Mouse (Mus musculus): ENCODE measurements at regions not wholly inside any gene's neighbourhood (a gene's known extent, or its start where the extent isn't known, plus 50 kb on each side); places are given as distances from the start of the nearest gene placed in this dataset.
"Not testable (repeated sequence)": the region's sequence is repeated elsewhere in the genome, so short reads cannot be mapped to it uniquely, and the experiment has no call there.

DNA sequence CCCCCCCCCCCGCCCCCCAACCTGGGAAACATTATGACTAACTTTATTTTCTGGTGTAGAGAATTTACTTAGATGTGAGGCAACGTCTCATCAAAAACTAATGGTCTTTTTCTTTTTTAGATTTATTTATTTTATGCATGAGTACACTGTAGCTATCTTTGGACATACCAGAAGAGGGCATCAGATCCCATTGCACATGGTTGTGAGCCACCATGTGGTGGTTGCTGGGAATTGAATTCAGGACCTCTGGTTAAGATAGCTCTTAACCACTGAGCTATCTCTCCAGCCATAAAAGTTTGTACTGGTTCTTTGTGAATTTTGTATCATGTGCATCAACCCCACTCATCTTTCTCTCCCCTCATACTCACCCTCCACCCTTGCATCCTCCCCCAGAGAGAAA, 847.3 kb downstream of the Robo1 start:
- CTCF ChIA-PET = no interaction called here

DNA sequence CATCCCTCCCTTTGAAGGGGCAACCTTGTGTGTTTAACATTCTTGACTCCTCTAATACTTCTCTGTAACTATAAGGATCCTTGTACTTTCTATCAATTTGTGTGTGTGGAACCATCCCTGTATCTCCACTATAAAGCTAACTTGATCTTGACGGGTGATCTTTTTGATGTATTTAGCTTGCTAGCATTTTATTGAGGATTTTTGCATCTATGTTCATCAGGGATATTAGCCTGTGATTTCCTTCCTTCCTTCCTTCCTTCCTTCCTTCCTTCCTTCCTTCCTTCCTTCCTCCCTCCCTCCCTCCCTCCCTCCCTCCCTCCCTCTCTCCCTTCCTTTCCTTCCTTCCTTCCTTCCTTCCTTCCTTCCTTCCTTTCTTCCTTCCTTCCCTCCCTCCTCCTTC, 819.8 kb downstream of the Robo1 start:
- CTCF ChIA-PET = not testable (repeated sequence)

DNA sequence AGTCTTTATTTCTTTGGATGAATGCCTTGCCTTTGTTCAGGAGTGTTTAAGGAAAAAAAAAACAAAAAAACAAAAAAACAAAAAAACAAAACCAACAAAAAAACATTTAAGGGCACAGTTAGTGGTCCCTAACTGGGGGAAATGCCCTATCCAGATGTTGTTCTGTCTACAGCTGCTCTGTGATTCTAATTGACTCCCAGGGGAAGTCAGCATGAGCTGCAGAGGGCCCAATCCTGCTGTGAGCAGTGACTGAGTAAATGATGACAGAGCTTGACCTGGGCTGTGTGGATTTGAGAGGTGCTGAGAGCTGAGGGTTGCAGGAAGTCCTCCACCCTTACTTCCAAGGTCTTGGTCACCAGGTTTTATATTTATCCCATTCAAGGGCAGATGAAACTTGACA, 812.5 kb downstream of the Robo1 start:
- CTCF ChIA-PET = no interaction called here

DNA sequence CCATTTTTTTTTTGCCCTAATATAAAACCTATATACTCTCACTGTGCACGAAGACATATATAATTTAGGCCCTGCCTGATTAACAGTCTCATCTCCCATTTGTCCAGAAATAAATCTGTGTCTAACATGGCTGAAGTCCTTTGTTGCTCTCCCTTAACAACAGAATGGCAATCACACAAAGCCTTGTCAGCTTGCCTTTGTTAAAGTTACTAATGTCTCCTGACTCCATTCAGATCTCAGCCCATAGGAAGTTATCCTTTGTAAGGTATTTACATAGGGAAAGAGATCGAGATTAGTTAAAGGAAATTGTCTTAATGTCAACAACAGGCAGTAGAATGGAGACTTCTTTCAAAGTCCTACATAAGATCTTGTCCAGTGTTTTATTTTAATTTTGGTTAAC, 809.2 kb downstream of the Robo1 start:
- CTCF ChIA-PET = no interaction called here

DNA sequence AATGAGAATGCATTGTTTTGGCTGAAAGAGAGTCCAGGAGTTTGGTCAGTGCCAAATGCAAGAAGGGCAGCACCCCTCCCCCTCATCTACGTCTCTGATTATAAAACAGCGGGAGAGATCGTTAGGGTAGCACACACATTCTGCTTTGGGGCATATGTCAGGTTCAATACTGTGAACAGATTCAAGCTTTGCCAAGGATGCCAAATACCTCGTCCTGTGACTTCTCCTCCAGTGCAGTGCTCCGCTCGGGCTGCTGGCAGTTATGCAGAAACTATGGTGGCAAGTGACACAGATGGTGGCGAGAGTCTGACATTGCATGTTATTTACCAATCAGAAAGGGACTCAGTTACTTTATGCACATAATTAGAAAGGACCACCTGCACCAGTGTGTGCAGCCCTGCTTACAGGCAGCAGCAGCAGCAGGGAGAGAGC, 799.9 kb downstream of the Robo1 start:
- CTCF ChIA-PET = no interaction called here

DNA sequence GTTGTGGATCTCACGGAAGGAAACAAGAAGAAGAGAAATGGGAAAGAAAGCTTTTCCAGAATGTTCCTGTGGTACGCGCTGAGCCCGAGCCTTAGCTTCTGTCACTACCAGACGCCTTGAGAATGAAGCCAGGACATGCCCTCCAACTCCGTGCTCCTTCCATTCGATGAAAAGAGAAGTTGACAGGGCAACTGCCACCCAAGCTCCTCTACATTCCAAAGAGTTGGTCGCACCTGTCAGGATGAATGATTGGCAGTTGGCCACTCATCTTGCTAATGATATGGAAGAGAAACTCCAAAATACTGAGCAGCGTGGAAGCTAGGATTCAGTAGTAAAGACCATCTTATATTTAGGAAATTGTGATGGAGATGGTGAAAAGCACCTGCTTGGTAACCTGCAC, 799.5 kb downstream of the Robo1 start:
- CTCF ChIA-PET = no interaction called here

DNA sequence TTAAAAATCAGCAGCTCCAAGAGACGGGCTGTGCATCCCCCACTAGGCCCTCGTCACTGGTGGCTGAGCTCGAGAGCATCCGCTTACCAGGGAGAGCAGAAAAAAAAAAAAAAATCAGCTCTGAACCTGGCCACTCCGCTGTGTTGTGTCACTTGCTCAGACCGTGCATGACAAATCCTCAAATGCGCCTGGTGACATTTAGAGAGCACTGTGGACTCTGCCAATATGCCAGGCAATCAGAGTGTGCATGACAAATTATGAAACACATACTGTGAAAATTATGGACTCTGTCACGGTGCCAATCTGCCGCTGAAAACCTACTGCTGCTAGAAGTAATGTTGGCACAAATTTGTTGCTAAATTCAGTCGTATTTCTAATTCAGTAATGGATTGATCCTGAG, 797.4 kb downstream of the Robo1 start:
- CTCF ChIA-PET = no interaction called here

DNA sequence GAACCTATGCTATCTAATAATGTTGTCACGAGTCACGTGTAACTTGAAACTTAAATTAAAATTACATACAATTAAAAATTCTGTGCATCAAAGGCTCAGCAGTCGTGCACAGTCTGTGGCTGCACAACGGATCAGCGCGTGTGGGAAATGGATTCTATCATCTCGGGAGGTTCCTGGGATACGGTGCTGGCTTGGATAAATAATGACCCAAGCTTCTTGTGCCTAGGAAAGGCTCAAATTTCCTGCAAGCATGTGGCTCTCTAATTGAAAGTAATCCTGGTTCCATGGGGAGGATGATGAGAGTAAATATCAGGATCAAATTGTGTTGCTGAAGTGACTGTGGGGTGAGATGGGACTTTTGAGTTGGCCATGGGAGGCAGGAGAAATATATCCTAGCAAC, 792.2 kb downstream of the Robo1 start:
- CTCF ChIA-PET = no interaction called here

DNA sequence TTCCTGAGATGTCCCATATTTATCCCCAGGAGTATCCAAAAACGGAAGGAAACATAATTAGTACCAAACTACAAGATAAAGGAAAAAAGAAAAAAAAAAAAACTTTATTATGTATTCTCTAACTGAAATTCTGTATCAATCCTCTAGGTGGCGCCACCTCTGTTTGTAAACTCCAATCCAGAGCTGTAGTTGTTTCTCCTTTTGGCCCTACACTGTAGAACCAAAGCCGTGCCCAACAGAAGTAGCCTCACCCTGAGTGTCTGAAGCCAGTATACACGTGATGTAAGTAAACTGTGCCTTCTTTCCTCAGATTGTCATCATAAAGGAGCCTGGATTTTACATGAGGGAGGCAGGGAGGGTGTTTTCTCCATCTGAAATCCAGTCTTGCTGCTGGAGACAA, 790.7 kb downstream of the Robo1 start:
- CTCF ChIA-PET = no interaction called here

DNA sequence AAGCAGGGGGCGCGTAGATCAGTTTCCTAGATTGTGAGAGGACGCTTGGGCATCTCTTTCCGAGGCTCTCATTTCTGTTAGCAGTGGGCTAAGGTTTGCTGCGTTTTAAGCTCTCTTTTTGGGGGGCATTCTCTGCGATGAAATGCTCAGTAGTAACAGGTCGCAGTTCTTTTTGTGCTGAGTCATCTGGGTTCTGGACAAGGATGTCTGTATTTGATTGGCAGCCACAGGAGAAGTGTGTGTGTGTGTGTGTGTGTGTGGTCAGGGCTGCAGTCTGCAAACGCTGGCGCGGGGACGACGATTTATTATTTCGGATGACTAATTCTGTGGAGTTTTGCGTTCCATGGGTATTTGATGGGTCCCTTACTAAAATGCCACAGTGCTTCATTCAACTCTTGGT, 789.1 kb downstream of the Robo1 start:
- CTCF ChIA-PET = no interaction called here

DNA sequence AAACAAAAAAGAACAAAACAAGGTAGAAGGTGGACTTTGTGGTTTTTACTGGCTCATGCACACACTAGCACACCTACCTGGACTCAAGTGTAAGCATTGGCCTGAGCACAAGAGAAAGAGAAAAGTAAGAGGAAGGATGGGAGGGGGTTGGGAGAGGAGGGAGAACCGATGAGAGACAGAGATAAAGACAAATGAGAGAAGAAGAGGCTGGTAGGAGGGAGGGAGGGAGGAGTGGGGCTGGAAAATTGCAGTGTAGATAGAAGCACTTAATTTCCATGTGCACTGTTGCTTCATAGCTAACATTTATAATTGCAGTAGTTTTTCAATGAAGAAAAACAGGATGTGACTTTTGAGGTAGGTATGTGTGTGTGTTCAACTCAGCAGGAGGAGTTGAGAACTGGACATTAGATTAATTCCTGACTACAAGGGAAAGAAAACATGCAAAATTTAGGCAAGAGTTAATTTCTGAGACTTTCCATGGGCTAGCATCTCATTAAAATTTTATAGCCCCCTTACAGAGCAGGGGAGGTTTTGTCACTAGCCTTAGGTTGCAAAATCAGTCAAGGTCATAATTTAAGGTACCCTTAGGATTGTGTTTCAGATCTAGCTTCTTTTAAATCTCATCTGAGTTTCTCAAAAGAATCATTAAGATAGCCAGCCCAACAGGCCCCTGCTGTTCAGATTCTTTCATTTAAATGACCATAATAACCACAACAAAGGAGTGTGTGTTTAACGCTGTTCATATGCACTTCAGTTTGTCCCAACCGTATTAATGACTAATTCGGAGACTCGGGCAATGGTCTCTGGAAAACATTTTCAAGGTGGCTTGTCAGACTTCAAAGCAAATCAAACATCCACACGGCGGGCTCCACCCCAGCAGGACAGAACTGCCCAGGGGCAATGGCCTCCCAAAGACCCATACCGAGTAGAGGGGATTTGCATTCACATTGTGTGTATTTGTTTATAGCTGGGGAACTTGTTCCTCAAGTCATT, 788.3 kb downstream of the Robo1 start:
- CTCF ChIA-PET = no interaction called here
